ENCODE assay signal across 10 mouse cellular contexts in the genomic region with DNA sequence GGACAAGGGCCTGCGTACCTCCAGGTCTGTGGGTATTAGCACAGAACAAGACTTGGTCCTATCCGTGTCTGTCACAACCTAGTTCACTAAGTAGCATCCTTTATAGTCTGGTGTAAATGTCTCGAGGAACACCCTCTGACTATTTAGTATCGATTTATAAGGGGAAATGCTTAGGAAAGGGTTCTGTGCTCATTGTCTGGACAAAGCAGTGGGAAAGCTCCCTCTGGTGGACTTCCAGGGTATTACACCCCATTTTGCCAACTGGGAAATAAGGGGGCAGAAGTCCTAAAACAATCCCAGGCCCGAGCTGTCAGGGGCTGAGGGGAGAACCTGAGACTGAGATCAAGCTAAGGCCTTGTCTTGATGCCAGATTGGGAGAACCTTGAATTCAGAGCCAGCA. TPM values are rescaled to one million over a fixed set of nuclear protein-coding genes. Genes with fewer than 3 reads are reported as not detected.
DNase-seq lines count a peak whose midpoint lies in the region; ATAC-seq and TF ChIP-seq lines count a peak whose summit lies in the region.
"Had no signal": no experiment of that assay in that cellular context is flagged by ENCODE, and none has a peak within 500 bp of the region (broad histone marks: within the 10 kb centered on the region; RNA-seq: fewer than 3 reads in every experiment).

No protein-coding gene starts in this region.

- peak; percentile 57 for DNase-seq in ovary, postnatal 10 days (ENCODE audit: low spot score)
- DNase-seq in ovary, adult 18-20 months (ENCODE audit: low spot score) = no peak
- DNase-seq in cerebellum, adult 11 months = peak; percentile 56
- peak; percentile 87 for DNase-seq in induced T-regulatory cell, adult 2 months (ENCODE audit: low read depth)
- peak; percentile 84 for DNase-seq in limb, embryonic 14.5 days (ENCODE audit: low spot score)
- peak; percentile 87 for DNase-seq in neural tube, embryonic 10.5 days (ENCODE audit: extremely low spot score, low spot score)
- DNase-seq in stomach, postnatal 0 days (ENCODE audit: low spot score) = peak; percentile 75

- no peaks in the 10 kb centered on the region for H3K4me1 ChIP-seq in forebrain, embryonic 15.5 days
- no peaks in the 10 kb centered on the region for H3K4me1 ChIP-seq in limb, embryonic 14.5 days (ENCODE audit: control insufficient read depth, insufficient read depth, low read length)
- H3K4me1 ChIP-seq in stomach, postnatal 0 days (replicated peaks; ENCODE audit: control insufficient read depth, insufficient read depth) = no peaks in the 10 kb centered on the region
- H3K4me1 ChIP-seq: midbrain, embryonic 12.5 days had no signal

- peaks cover 20% of the 10 kb centered on the region for H3K36me3 ChIP-seq in forebrain, embryonic 15.5 days
- H3K36me3 ChIP-seq in limb, embryonic 14.5 days (ENCODE audit: control insufficient read depth, insufficient read depth, low read length) = peaks cover 20% of the 10 kb centered on the region
- H3K36me3 ChIP-seq in stomach, postnatal 0 days (ENCODE audit: control insufficient read depth, insufficient read depth, low read length) = 0 out of 2 replicates have a peak, but pooled peaks cover 3% of the 10 kb centered on the region

- peak; percentile 64 for ATAC-seq in forebrain, embryonic 15.5 days (replicated peaks)
- peak; percentile 45 for ATAC-seq in limb, embryonic 14.5 days (ENCODE audit: low FRiP score, low read depth)
- no peak for ATAC-seq in stomach, postnatal 0 days (ENCODE audit: low FRiP score, low TSS enrichment)

- H3K9ac ChIP-seq in forebrain, embryonic 15.5 days (replicated peaks) = no peak overlapping the region
- H3K9ac ChIP-seq in limb, embryonic 14.5 days (ENCODE audit: low read depth, low read length, severe bottlenecking) = 0 out of 2 replicates have a peak overlapping the region, but pooled peaks have one; percentile 16
- no peak overlapping the region for H3K9ac ChIP-seq in stomach, postnatal 0 days (ENCODE audit: low read length)
- H3K9ac ChIP-seq: midbrain, embryonic 12.5 days had no signal

- H3K27ac ChIP-seq in forebrain, embryonic 15.5 days (replicated peaks) = no peak overlapping the region
- H3K27ac ChIP-seq in limb, embryonic 14.5 days (replicated peaks; ENCODE audit: low read depth, low read length) = no peak overlapping the region
- no peak overlapping the region for H3K27ac ChIP-seq in stomach, postnatal 0 days (replicated peaks)
- H3K27ac ChIP-seq: midbrain, embryonic 12.5 days had no signal

- H3K27me3 ChIP-seq in forebrain, embryonic 15.5 days = no peaks in the 10 kb centered on the region
- H3K27me3 ChIP-seq in limb, embryonic 14.5 days (ENCODE audit: control insufficient read depth, insufficient read depth, low read length) = no peaks in the 10 kb centered on the region
- H3K27me3 ChIP-seq in stomach, postnatal 0 days (ENCODE audit: control insufficient read depth, insufficient read depth, low read length) = no peaks in the 10 kb centered on the region

- no peak overlapping the region for H3K4me2 ChIP-seq in forebrain, embryonic 15.5 days (replicated peaks)
- H3K4me2 ChIP-seq in limb, embryonic 14.5 days (replicated peaks; ENCODE audit: low read depth, low read length, severe bottlenecking) = no peak overlapping the region
- H3K4me2 ChIP-seq in stomach, postnatal 0 days (replicated peaks; ENCODE audit: low read depth) = no peak overlapping the region
- H3K4me2 ChIP-seq: midbrain, embryonic 12.5 days had no signal

- H3K9me3 ChIP-seq in forebrain, embryonic 15.5 days = no peaks in the 10 kb centered on the region
- no peaks in the 10 kb centered on the region for H3K9me3 ChIP-seq in limb, embryonic 14.5 days (ENCODE audit: control insufficient read depth, low read length)
- H3K9me3 ChIP-seq in stomach, postnatal 0 days (ENCODE audit: control insufficient read depth, low read length) = no peaks in the 10 kb centered on the region
- H3K9me3 ChIP-seq: midbrain, embryonic 12.5 days had no signal

- TF ChIP-seq CTCF in stomach, postnatal 0 days (IDR thresholded peaks at IDR 0.05; ENCODE audit: low read depth) = peak; percentile 97

- TF ChIP-seq EP300 in stomach, postnatal 0 days (optimal IDR thresholded peaks at IDR 0.05) = no peak

- TF ChIP-seq POLR2A in limb, embryonic 14.5 days (IDR thresholded peaks at IDR 0.05; ENCODE audit: borderline replicate concordance, extremely low read depth, insufficient read depth, insufficient read length) = no peak

- H3K4me3 ChIP-seq in forebrain, embryonic 15.5 days = no peak overlapping the region
- H3K4me3 ChIP-seq in limb, embryonic 14.5 days (replicated peaks; ENCODE audit: low read length) = no peak overlapping the region
- no peak overlapping the region for H3K4me3 ChIP-seq in stomach, postnatal 0 days (ENCODE audit: low read depth, low read length)
- H3K4me3 ChIP-seq: erythroblast, embryonic 14.5 days; midbrain, embryonic 12.5 days had no signal

- 23% methylated on average over 5 of the region's 5 CpGs for WGBS in forebrain, embryonic 15.5 days
- 18% methylated on average over 5 of the region's 5 CpGs for WGBS in limb, embryonic 14.5 days
- WGBS in stomach, postnatal 0 days = 22% methylated on average over 5 of the region's 5 CpGs

RNA-seq across cellular contexts. Expression of a gene that starts 10.3 kb away (rescaled TPM):
- 229 and 239 TPM in 2 replicates for polyA plus RNA-seq in forebrain, embryonic 15.5 days (2015; fragmentation: Nextera tagmentation; extraction: Ambion mirVana)
- 93.6 and 110 TPM in 2 replicates for polyA plus RNA-seq in limb, embryonic 14.5 days (2012; rRNA removed)
- 128 and 130 TPM in 2 replicates for polyA plus RNA-seq in limb, embryonic 14.5 days (2014; fragmentation: Nextera tagmentation; extraction: Ambion mirVana)
- 153 and 157 TPM in 2 replicates for polyA plus RNA-seq in stomach, postnatal 0 days (2015; fragmentation: Nextera tagmentation; extraction: Ambion mirVana)

RNA-seq across cellular contexts. Expression of a gene that starts 10.3 kb away (rescaled TPM):
- 5.0 and 5.1 TPM in 2 replicates for polyA plus RNA-seq in forebrain, embryonic 15.5 days (2015; fragmentation: Nextera tagmentation; extraction: Ambion mirVana)
- 4.9 and 6.0 TPM in 2 replicates for polyA plus RNA-seq in limb, embryonic 14.5 days (2012; rRNA removed)
- 4.0 and 6.6 TPM in 2 replicates for polyA plus RNA-seq in limb, embryonic 14.5 days (2014; fragmentation: Nextera tagmentation; extraction: Ambion mirVana)
- polyA plus RNA-seq in stomach, postnatal 0 days (2015; fragmentation: Nextera tagmentation; extraction: Ambion mirVana) = 0.91 and 0.94 TPM in 2 replicates

RNA-seq across cellular contexts. Expression of a gene that starts 16.2 kb away (rescaled TPM):
- 0.11 TPM in 1 of 2 replicates, not detected in the other for polyA plus RNA-seq in forebrain, embryonic 15.5 days (2015; fragmentation: Nextera tagmentation; extraction: Ambion mirVana)
- 5.1 TPM in 2 replicates for polyA plus RNA-seq in limb, embryonic 14.5 days (2012; rRNA removed)
- 3.6 and 3.9 TPM in 2 replicates for polyA plus RNA-seq in limb, embryonic 14.5 days (2014; fragmentation: Nextera tagmentation; extraction: Ambion mirVana)
- 10.0 and 13.6 TPM in 2 replicates for polyA plus RNA-seq in stomach, postnatal 0 days (2015; fragmentation: Nextera tagmentation; extraction: Ambion mirVana)
- polyA plus RNA-seq: erythroblast, embryonic 14.5 days had no signal

RNA-seq across cellular contexts. Expression of a gene that starts 22.4 kb away (rescaled TPM):
- polyA plus RNA-seq in forebrain, embryonic 15.5 days (2015; fragmentation: Nextera tagmentation; extraction: Ambion mirVana) = 45.9 and 49.2 TPM in 2 replicates
- 128 and 131 TPM in 2 replicates for polyA plus RNA-seq in limb, embryonic 14.5 days (2012; rRNA removed)
- polyA plus RNA-seq in limb, embryonic 14.5 days (2014; fragmentation: Nextera tagmentation; extraction: Ambion mirVana) = 32.9 and 39.9 TPM in 2 replicates
- polyA plus RNA-seq in stomach, postnatal 0 days (2015; fragmentation: Nextera tagmentation; extraction: Ambion mirVana) = 16.1 and 16.7 TPM in 2 replicates

RNA-seq across cellular contexts. Expression of a gene that starts 33.7 kb away (rescaled TPM):
- polyA plus RNA-seq in forebrain, embryonic 15.5 days (2015; fragmentation: Nextera tagmentation; extraction: Ambion mirVana) = 4.0 and 4.8 TPM in 2 replicates
- polyA plus RNA-seq in limb, embryonic 14.5 days (2012; rRNA removed) = 3.0 and 4.6 TPM in 2 replicates
- 4.6 and 5.4 TPM in 2 replicates for polyA plus RNA-seq in limb, embryonic 14.5 days (2014; fragmentation: Nextera tagmentation; extraction: Ambion mirVana)
- polyA plus RNA-seq in stomach, postnatal 0 days (2015; fragmentation: Nextera tagmentation; extraction: Ambion mirVana) = 3.1 and 3.6 TPM in 2 replicates
